ENCODE assay signal across 8 mouse cellular contexts in genomic region chr13:80806172-80806571, GRCm38 (mm10).
DNase-seq lines count a peak whose midpoint lies in the region; ATAC-seq lines count a peak whose summit lies in the region.

No protein-coding gene starts in this region.

- H3K27me3 ChIP-seq in forebrain, embryonic 10.5 days (ENCODE audit: poor library complexity, severe bottlenecking), result no peaks in the 10 kb centered on the region
- H3K27me3 ChIP-seq in forebrain, embryonic 15.5 days, result no peaks in the 10 kb centered on the region
- H3K27me3 ChIP-seq in embryonic facial prominence, embryonic 11.5 days (ENCODE audit: control insufficient read depth, insufficient read depth, low read length), result no peaks in the 10 kb centered on the region
- no peaks in the 10 kb centered on the region for H3K27me3 ChIP-seq in kidney, embryonic 15.5 days

- ATAC-seq in forebrain, embryonic 15.5 days (replicated peaks), result no peak; the same call in 1 of the 2 replicates
- ATAC-seq in embryonic facial prominence, embryonic 11.5 days (replicated peaks; ENCODE audit: insufficient number of reproducible peaks, low FRiP score, low TSS enrichment, low read depth), result no peak
- peak; percentile 52; the same call in 1 of the 2 replicates for ATAC-seq in kidney, embryonic 15.5 days (replicated peaks; ENCODE audit: low FRiP score)
- peak; percentile 99 for ATAC-seq in megakaryocyte progenitor cell, adult 5-6 weeks (replicated peaks; ENCODE audit: poor library complexity)

- no peak overlapping the region for H3K27ac ChIP-seq in forebrain, embryonic 10.5 days
- H3K27ac ChIP-seq in forebrain, embryonic 15.5 days (replicated peaks), result no peak overlapping the region
- H3K27ac ChIP-seq in embryonic facial prominence, embryonic 11.5 days (replicated peaks; ENCODE audit: low read depth, low read length), result no peak overlapping the region
- H3K27ac ChIP-seq in kidney, embryonic 15.5 days, result no peak overlapping the region

- H3K4me1 ChIP-seq in forebrain, embryonic 10.5 days, result no peaks in the 10 kb centered on the region
- H3K4me1 ChIP-seq in forebrain, embryonic 15.5 days, result no peaks in the 10 kb centered on the region
- H3K4me1 ChIP-seq in embryonic facial prominence, embryonic 11.5 days (ENCODE audit: control insufficient read depth, insufficient read depth, low read length), result no peaks in the 10 kb centered on the region
- no peaks in the 10 kb centered on the region for H3K4me1 ChIP-seq in kidney, embryonic 15.5 days

- H3K9ac ChIP-seq in forebrain, embryonic 15.5 days (replicated peaks), result no peak overlapping the region
- no peak overlapping the region for H3K9ac ChIP-seq in embryonic facial prominence, embryonic 11.5 days (replicated peaks; ENCODE audit: low read length)
- H3K9ac ChIP-seq in kidney, embryonic 15.5 days, result no peak overlapping the region

- H3K9me3 ChIP-seq in forebrain, embryonic 10.5 days, result no peaks in the 10 kb centered on the region
- H3K9me3 ChIP-seq in forebrain, embryonic 15.5 days, result no peaks in the 10 kb centered on the region
- H3K9me3 ChIP-seq in embryonic facial prominence, embryonic 11.5 days (replicated peaks; ENCODE audit: control insufficient read depth, low read length), result no peaks in the 10 kb centered on the region
- H3K9me3 ChIP-seq in kidney, embryonic 15.5 days (replicated peaks), result no peaks in the 10 kb centered on the region

- peak; percentile 47 for DNase-seq in forebrain, embryonic 10.5 days (ENCODE audit: extremely low spot score, low spot score)
- peak; percentile 21 for DNase-seq in urinary bladder, postnatal 25 days (ENCODE audit: low spot score)
- no peak for DNase-seq in urinary bladder, adult 2 months (ENCODE audit: low spot score)
- peak; percentile 78 for DNase-seq in embryonic facial prominence, embryonic 11.5 days (ENCODE audit: low spot score)
- DNase-seq in thymus, postnatal 4 days, result peak; percentile 41

- WGBS in forebrain, embryonic 10.5 days, result 48% methylated on average over 2 of the region's 2 CpGs
- 53% methylated on average over 2 of the region's 2 CpGs for WGBS in forebrain, embryonic 15.5 days
- 32% methylated on average over 2 of the region's 2 CpGs for WGBS in embryonic facial prominence, embryonic 11.5 days
- WGBS in kidney, embryonic 15.5 days, result 42% methylated on average over 2 of the region's 2 CpGs

- H3K4me2 ChIP-seq in forebrain, embryonic 15.5 days (replicated peaks), result no peak overlapping the region
- H3K4me2 ChIP-seq in embryonic facial prominence, embryonic 11.5 days (ENCODE audit: low read depth, low read length), result no peak overlapping the region
- H3K4me2 ChIP-seq in kidney, embryonic 15.5 days, result no peak overlapping the region

- no peak overlapping the region for H3K4me3 ChIP-seq in forebrain, embryonic 10.5 days
- no peak overlapping the region for H3K4me3 ChIP-seq in forebrain, embryonic 15.5 days
- no peak overlapping the region for H3K4me3 ChIP-seq in embryonic facial prominence, embryonic 11.5 days (ENCODE audit: low read depth, low read length)
- H3K4me3 ChIP-seq in kidney, embryonic 15.5 days (replicated peaks), result no peak overlapping the region

- H3K36me3 ChIP-seq in forebrain, embryonic 10.5 days (replicated peaks), result no peaks in the 10 kb centered on the region
- no peaks in the 10 kb centered on the region for H3K36me3 ChIP-seq in forebrain, embryonic 15.5 days
- no peaks in the 10 kb centered on the region for H3K36me3 ChIP-seq in embryonic facial prominence, embryonic 11.5 days (replicated peaks; ENCODE audit: control insufficient read depth, insufficient read depth, low read depth, low read length)
- no peaks in the 10 kb centered on the region for H3K36me3 ChIP-seq in kidney, embryonic 15.5 days

Comparison
In these comparisons a context has a peak if more than half of its experiments do, and no peak if none do; other contexts are left out.
1. ATAC-seq: peak in kidney, embryonic 15.5 days (single experiment) and megakaryocyte progenitor cell, adult 5-6 weeks (single experiment); none in forebrain, embryonic 15.5 days (single experiment) and embryonic facial prominence, embryonic 11.5 days (single experiment).